Mouse (Mus musculus) T-cell, adult 2 months (primary cell): ENCODE data around the gene Asf1b.
"Not testable (repeated sequence)": the region's sequence is repeated elsewhere in the genome, so short reads cannot be mapped to it uniquely, and the experiment has no call there.

Source experiments
- DNase-seq: peaks from one replicate; pipeline ENCODE4 v3.0.0; 2022; ENCODE audit warnings: low spot score

The Asf1b gene

DNA sequence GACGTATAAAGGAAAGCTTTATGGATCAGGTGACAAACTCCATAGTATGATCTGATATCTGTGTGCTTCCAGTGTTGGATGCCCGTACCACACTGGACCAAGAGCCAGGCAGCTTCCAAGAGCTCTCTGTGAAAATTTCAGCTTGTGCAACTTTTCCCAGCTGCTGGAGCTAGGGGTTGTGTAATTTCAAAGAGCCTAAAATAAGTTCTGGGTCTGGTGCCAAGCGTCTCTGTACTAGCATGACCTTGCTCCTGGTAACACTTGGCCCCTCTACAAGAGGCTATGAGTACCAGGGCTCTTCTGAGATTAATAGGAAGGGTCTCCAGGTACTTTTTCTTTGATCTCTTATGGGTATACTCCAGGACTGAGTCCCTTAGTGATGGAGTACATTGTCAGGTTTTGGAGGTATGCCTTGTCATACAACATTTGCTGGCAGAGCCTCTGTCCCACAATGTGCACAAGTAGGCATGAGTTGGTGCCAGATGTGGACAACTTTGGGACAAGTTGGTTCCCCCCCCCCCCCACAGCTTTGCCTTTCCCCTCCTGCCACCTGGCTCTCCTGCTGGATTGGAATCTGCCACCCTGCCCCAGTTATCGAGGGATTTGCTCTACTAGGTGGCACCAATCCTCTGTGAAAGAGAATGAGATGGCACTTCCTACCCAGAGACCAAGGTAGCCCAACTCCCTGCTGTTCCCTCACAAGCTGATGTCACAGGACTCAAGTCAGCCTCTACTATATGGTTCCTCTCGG is 8.9 kb downstream of the Asf1b start:
- no peak for DNase-seq

GRCm38 (mm10) chr8:83967701-83968100 is 12.4 kb downstream of the Asf1b start:
- no peak for DNase-seq

GRCm38 (mm10) chr8:83971121-83971520 is 15.8 kb downstream of the Asf1b start:
- DNase-seq = no peak

DNA sequence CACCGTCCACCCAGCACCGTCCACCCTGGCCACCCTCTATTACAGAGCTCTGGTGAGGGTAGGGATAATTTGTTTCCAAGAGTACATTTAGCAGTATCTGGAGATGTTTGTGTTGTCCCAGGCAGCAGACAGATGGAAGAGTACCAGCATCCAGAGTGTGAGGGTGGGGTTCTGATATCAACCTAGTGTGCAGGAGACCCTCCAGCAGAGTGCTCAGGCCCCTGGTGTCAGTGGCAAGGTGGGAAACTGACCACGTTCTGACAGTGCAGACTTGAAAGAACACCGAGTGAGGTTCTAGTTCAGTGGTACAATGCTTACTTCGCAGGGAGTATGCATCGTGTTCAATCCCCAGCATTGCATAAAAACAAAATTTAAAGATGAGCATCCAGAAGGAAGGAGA is 16.4 kb downstream of the Asf1b start:
- no peak for DNase-seq

DNA sequence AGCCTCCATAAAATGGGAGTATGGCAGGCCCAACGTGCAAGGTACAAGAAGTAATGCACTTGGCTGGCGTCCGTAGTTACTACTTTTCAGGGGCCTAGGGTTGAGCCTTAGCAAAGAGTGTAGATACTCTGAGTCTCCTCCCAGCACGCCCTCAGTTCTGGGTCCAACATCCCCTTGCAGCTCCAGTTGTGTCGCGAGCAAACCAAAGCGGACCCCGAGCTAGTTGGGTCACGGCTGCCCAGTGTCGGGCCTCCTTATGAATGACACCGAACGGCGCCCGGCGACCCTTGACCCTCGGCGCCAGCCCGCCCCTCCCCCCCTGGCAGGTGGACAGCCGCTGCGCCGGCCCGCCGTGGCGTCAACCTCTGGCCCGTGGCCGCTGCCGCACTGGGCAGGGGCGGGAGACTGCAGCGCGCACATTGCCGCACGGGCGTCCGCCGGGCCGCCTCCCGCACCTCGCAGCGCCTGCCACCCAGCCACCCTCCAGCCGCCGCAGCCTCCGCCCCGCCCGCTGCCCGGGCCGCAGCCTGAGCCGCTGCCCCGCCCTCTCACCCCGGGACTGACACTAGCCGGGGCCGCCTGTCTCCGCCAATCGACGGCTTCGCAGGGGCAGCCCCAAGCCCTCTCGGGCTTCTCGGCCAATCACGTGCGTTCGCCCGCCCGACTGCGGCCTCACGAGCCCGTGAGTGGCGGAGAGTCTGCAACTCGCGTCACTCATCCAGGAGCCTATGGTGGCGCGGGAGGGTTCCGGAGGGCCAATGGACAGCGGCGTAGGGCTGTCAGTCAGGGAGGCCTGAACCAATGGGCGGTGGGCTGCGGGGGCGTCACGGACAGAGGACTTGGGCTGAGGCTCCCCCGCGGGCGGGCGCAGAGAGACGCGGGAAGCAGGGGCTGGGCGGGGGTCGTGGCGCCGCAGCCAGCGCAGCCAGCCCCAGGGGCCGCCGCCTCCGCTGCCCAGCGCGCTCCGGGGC is 17.1 kb downstream of the Asf1b start, which contains the start of gene Prkaca:
Gene Prkaca (plus strand): TSS at position 844 of the 971 bp plus-strand sequence.
- DNase-seq = peak; percentile 98

DNA sequence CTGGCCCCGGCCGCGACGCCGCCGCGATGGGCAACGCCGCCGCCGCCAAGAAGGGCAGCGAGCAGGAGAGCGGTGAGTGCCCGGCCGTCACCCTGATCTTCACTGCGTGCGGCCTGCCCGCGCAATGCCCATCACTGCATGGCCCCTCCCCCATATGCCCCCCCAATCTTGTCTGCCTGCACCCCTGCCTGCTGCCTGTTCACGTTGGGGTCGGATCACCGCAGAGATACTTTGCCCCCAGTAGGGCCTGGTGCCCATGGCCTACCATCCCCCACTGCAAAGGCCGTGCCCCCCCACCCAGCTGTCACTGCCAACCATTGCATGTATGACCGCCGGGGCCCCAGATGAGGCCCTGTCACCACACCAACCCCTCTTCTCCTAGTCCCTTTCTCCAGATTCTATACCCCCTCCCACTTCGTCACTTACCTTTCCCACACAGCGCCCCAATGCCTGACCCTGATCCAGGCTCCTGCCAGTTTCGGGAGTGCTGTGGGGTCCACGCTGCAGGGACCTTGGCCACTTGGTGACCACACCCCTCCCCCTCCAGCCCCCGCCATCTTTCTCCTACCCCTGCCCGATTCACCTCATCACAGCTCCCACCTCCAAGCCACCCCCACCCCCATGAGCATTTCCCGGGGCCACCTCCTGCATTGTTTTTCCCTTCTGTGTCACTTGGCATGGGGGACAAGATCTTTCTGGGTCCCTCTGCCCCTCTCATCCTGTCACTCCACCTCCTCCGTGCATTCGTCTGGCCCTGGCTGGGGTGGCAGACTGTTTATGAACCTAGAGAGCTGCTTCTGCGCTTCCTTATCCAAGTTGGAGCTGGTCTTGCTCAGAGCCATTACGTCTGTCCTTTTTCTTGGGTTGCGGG is 18.1 kb downstream of the Asf1b start:
- DNase-seq = peak; percentile 13

GRCm38 (mm10) chr8:83974521-83974920 is 19.2 kb downstream of the Asf1b start:
- DNase-seq = no peak

GRCm38 (mm10) chr8:83976101-83976630 is 20.9 kb downstream of the Asf1b start:
- peak; percentile 63 for DNase-seq

DNA sequence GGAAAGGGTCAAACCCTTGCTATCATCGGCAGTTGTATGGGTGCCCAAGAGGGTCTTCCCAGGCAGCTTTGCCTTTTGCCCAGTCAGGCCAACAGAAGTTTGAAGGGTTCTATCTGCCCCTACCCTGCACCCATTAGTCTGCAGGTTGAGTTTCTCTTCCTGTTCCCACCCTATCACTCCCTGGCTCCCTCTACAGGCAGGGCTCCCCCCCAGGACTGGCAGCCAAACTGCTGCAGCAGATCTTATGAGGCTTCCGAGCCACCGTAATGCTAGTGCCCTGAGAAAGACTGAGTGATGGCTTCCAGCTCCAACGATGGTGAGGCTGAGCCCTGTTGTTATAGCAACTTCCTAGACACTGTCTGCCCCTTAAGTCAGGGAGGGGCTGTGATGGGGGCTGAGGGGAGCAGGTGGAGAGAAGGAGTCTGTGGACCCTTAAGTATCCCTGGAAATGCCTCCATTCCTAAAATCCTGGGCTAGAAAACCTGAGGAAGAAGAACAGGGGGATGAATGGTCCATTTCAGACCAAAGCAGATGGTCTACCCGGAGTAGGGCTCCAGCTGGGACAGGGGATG is 21.6 kb downstream of the Asf1b start:
- peak; percentile 22 for DNase-seq

DNA sequence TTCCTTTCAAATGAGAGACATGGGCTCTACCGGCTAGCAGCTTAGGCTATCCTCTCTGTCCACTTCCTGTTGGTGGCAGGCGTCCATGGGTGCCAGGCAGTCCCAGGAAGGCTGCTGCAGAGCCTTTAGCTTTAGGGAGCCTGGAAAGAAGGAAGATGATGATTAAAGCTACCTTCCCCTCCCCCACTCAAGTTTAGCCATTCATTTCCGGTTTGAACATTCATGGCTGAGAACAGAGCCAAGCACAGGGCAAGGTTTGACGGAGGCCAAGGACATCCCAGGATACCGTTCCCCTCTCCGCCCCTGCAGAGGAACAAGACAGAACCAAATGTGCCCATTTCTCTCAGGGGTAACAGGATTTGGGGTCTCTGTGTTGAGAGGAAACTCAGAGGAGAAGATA is 22.3 kb downstream of the Asf1b start:
- DNase-seq = no peak

GRCm38 (mm10) chr8:83978200-83978599 is 22.9 kb downstream of the Asf1b start:
- DNase-seq = no peak

DNA sequence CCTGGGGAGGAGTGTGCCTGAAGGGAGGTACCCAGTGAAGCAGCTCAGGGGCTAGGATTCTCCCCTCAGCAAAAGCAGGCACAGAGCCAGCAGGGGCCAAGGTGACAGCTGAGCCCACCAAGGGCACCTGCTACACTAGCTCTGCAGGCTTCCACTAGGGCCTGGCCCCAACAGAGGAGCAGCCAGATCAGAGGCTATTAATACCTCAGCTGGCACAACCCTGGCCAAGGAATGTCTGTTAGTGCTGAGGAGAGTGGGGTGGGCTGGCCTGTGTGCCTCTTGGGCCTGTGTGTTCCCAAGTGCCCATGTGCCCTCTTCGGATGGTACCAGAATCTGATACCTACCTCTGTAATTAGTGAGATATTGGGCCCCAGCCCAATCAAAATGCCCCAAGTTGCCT is 24.9 kb downstream of the Asf1b start:
- DNase-seq = no peak

GRCm38 (mm10) chr8:83980845-83981244 is 25.5 kb downstream of the Asf1b start:
- no peak for DNase-seq

DNA sequence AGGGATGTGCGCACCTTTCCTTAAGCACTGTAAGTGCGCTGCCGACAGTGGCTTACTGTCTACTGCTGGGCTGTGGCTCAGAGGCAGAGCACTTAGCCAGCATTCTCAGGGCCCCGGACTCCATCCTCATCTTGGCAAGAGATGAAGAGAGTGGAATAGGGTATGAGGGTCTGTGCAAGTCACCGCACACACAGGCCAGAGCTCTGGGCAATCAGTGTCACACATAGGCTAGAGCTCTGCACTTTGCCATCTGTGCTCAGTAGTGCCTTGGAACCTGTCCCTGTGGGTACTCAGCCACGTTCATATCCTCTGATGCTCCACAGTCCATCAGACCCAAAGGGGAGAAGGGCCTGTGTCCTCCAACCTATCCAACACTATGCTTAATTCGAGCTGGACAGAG is 26.2 kb downstream of the Asf1b start:
- DNase-seq = no peak

DNA sequence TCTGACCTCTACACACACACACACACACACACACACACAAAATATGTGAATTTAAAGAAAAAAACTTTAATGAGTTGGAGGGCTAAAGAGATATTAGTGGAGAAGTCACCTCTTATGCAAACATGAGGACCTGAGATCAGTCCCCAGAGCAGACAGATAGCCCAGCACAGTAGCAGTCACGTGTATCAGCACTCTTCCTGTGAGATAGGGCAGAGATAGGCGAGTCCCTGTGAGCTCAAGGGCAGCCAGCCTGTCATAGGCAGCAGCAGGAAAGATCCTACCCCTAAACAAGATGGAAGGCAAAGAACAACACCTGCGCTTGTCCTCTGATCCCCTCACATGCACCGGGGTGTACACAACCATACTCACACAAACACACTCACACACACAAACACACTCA is 27.1 kb downstream of the Asf1b start:
- DNase-seq = no peak

- not testable (repeated sequence) for DNase-seq
Observed at GRCm38 (mm10) chr8:83983222-83983621, 27.9 kb downstream of the Asf1b start.

- no peak for DNase-seq
Observed at GRCm38 (mm10) chr8:83989243-83989642, 33.9 kb downstream of the Asf1b start.

GRCm38 (mm10) chr8:83990170-83990569 is 34.9 kb downstream of the Asf1b start:
- DNase-seq = no peak

GRCm38 (mm10) chr8:83992488-83992887 is 37.2 kb downstream of the Asf1b start:
- no peak for DNase-seq

DNA sequence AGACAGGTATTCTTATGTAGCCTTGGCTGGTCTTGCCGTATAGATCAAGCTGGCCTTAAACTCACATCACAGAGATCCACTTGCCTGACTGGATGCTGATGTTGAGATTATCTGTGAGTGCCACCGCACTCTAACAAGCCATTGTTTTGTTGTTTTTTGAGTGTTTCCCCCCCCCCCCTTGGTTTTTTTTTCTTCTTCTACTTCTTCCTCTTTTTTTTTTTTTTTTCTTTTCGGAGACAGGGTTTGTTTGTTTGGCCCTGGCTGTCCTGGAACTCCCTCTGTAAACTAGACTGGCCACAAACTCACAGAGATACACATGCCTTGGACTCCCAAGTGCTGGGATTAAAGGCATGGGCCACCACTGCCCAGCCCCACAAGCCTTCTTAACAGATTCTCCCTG is 38.7 kb downstream of the Asf1b start:
- DNase-seq = no peak

DNA sequence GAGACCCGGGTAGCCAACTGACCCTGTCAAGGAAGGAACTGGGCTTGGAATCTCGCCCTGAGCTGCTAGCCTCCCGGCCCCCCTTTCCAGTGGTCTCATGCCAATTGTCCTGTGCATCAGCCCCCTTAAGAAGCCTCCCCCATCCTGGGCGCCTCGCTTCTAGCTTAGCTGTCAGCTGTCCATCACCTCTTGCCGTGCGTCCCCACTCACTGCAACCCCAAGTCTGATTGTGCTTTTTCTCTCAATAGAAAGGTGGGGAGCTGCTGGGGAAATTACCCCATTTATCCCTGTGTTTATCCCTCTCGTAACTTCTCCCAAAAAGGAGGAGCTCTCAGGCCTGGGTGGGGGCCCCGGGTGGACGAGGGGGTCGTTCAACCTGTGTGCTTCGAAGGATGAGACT is 40.7 kb downstream of the Asf1b start:
- no peak for DNase-seq
